Mouse (Mus musculus): ENCODE data around the gene Gatad2b. TPM values are rescaled to one million over a fixed set of nuclear protein-coding genes. Genes with fewer than 3 reads are reported as not detected.
"Not testable (repeated sequence)": the region's sequence is repeated elsewhere in the genome, so short reads cannot be mapped to it uniquely, and the experiment has no call there.

Gatad2b gene
- total and polyA plus RNA-seq, 2 experiments from 2014 or later, result 12.6 to 34.1 TPM

GRCm38 (mm10) chr3:90322289-90322688, 29.3 kb downstream of the Gatad2b start:
- Histone ChIP-seq H3K4me1 (ENCODE audit: insufficient read depth) (peaks cover 5% of the 10 kb centered on the region; the same call in 1 of the 2 replicates), H3K36me3 (ENCODE audit: insufficient read depth) (no peaks in the 10 kb centered on the region), H3K27ac (ENCODE audit: low read depth, low read length) (peak overlapping the region; percentile 84), H3K27me3 (ENCODE audit: insufficient read depth, low read length) (no peaks in the 10 kb centered on the region), H3K9me3 (ENCODE audit: low read length) (no peaks in the 10 kb centered on the region), H3K4me2 (ENCODE audit: low read depth) (peak overlapping the region; percentile 43), H3K9ac (peak overlapping the region; percentile 49), H3K4me3 (ENCODE audit: low read depth, low read length) (peak overlapping the region; percentile 24)
- 13% methylated on average over 6 of the region's 6 CpGs for WGBS
- ATAC-seq (peak; percentile 78), DNase-seq (peak; percentile 68)
- TF ChIP-seq CTCF (IDR thresholded peaks at IDR 0.05; ENCODE audit: low read depth), result no peak

- Histone ChIP-seq H3K36me3 (ENCODE audit: insufficient read depth) (no peaks in the 10 kb centered on the region), H3K4me3 (ENCODE audit: low read depth, low read length) (0 out of 2 replicates have a peak overlapping the region, but pooled peaks have one; percentile 24), H3K27ac (ENCODE audit: low read depth, low read length) (peak overlapping the region; percentile 84), H3K9me3 (ENCODE audit: low read length) (no peaks in the 10 kb centered on the region), H3K27me3 (ENCODE audit: insufficient read depth, low read length) (no peaks in the 10 kb centered on the region), H3K9ac (peak overlapping the region; percentile 49), H3K4me1 (ENCODE audit: insufficient read depth) (peaks cover 5% of the 10 kb centered on the region; the same call in 1 of the 2 replicates), H3K4me2 (ENCODE audit: low read depth) (peak overlapping the region; percentile 43)
- ATAC-seq (peak; percentile 95), DNase-seq (peak; percentile 95)
- 8% methylated on average over 5 of the region's 5 CpGs for WGBS
- TF ChIP-seq CTCF (IDR thresholded peaks at IDR 0.05; ENCODE audit: low read depth), result no peak
These were observed 30.1 kb downstream of the Gatad2b start for GRCm38 (mm10) chr3:90323119-90323518.

- Histone ChIP-seq H3K9ac (no peak overlapping the region), H3K36me3 (ENCODE audit: insufficient read depth) (no peaks in the 10 kb centered on the region), H3K4me3 (ENCODE audit: low read depth, low read length) (no peak overlapping the region), H3K4me1 (ENCODE audit: insufficient read depth) (no peaks in the 10 kb centered on the region), H3K9me3 (ENCODE audit: low read length) (no peaks in the 10 kb centered on the region), H3K27ac (ENCODE audit: low read depth, low read length) (no peak overlapping the region), H3K27me3 (ENCODE audit: insufficient read depth, low read length) (no peaks in the 10 kb centered on the region), H3K4me2 (ENCODE audit: low read depth) (no peak overlapping the region)
- ATAC-seq (no peak), DNase-seq (no peak)
- TF ChIP-seq CTCF (IDR thresholded peaks at IDR 0.05; ENCODE audit: low read depth), result no peak
- 89% methylated on average over 5 of the region's 5 CpGs for WGBS
These were observed 39.5 kb downstream of the Gatad2b start for GRCm38 (mm10) chr3:90332485-90332884.

GRCm38 (mm10) chr3:90335517-90335916, 42.5 kb downstream of the Gatad2b start:
- Histone ChIP-seq H3K9ac (no peak overlapping the region), H3K27ac (ENCODE audit: low read depth, low read length) (no peak overlapping the region), H3K4me2 (ENCODE audit: low read depth) (no peak overlapping the region), H3K36me3 (ENCODE audit: insufficient read depth) (no peaks in the 10 kb centered on the region), H3K4me1 (ENCODE audit: insufficient read depth) (no peaks in the 10 kb centered on the region), H3K4me3 (ENCODE audit: low read depth, low read length) (no peak overlapping the region), H3K9me3 (ENCODE audit: low read length) (no peaks in the 10 kb centered on the region), H3K27me3 (ENCODE audit: insufficient read depth, low read length) (no peaks in the 10 kb centered on the region)
- TF ChIP-seq CTCF (IDR thresholded peaks at IDR 0.05; ENCODE audit: low read depth), result no peak
- DNase-seq (no peak), ATAC-seq (no peak)

GRCm38 (mm10) chr3:90338190-90338589, 45.2 kb downstream of the Gatad2b start:
- H3K27me3 ChIP-seq (ENCODE audit: insufficient read depth, low read length), result no peaks in the 10 kb centered on the region
- H3K4me3 ChIP-seq (ENCODE audit: low read depth, low read length), result no peak overlapping the region
- TF ChIP-seq CTCF (IDR thresholded peaks at IDR 0.05; ENCODE audit: low read depth), result no peak
- no peak overlapping the region for H3K27ac ChIP-seq (ENCODE audit: low read depth, low read length)
- H3K9me3 ChIP-seq (ENCODE audit: low read length), result no peaks in the 10 kb centered on the region
- no peak overlapping the region for H3K9ac ChIP-seq
- no peak overlapping the region for H3K4me2 ChIP-seq (ENCODE audit: low read depth)
- H3K36me3 ChIP-seq (ENCODE audit: insufficient read depth), result no peaks in the 10 kb centered on the region
- ATAC-seq (no peak), DNase-seq (no peak)
- WGBS, result 48% methylated on average over 3 of the region's 3 CpGs
- H3K4me1 ChIP-seq (ENCODE audit: insufficient read depth), result no peaks in the 10 kb centered on the region

GRCm38 (mm10) chr3:90340177-90340576, 47.2 kb downstream of the Gatad2b start:
- Histone ChIP-seq H3K4me1 (ENCODE audit: insufficient read depth) (no peaks in the 10 kb centered on the region), H3K27me3 (ENCODE audit: insufficient read depth, low read length) (no peaks in the 10 kb centered on the region), H3K36me3 (ENCODE audit: insufficient read depth) (no peaks in the 10 kb centered on the region), H3K27ac (ENCODE audit: low read depth, low read length) (no peak overlapping the region), H3K9me3 (ENCODE audit: low read length) (no peaks in the 10 kb centered on the region), H3K9ac (no peak overlapping the region), H3K4me2 (ENCODE audit: low read depth) (no peak overlapping the region), H3K4me3 (ENCODE audit: low read depth, low read length) (no peak overlapping the region)
- DNase-seq (no peak), ATAC-seq (no peak)
- TF ChIP-seq CTCF (IDR thresholded peaks at IDR 0.05; ENCODE audit: low read depth), result no peak

GRCm38 (mm10) chr3:90342853-90343252, 49.9 kb downstream of the Gatad2b start:
- not testable (repeated sequence) for H3K27me3 ChIP-seq (ENCODE audit: insufficient read depth, low read length); H3K27ac ChIP-seq (ENCODE audit: low read depth, low read length); H3K4me3 ChIP-seq (ENCODE audit: low read depth, low read length); H3K36me3 ChIP-seq (ENCODE audit: insufficient read depth); ATAC-seq; DNase-seq; H3K9ac ChIP-seq; H3K4me2 ChIP-seq (ENCODE audit: low read depth); H3K9me3 ChIP-seq (ENCODE audit: low read length); H3K4me1 ChIP-seq (ENCODE audit: insufficient read depth)
- WGBS, result 63% methylated on average over 2 of the region's 2 CpGs

DNA sequence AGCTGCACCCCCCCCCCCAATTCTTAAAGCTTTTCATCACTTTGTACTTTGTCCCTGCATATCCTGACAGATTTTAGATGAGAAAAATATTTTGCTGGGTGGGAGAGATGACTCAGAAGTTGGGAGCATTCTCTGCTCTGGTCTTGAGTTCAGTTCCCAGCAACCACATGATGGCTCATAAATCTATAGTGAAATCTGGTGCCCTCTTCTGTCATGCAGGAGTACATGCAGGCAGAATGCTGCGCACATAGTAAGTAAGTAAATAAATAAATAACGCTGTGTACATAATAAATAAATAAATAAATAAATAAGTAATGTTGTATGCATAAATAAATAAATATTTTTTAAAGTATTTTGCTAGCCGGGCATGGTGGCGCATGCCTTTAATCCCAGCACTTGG, 54.9 kb downstream of the Gatad2b start:
- ATAC-seq, result no peak
- DNase-seq, result no peak
- Histone ChIP-seq H3K4me1 (ENCODE audit: insufficient read depth) (no peaks in the 10 kb centered on the region), H3K9me3 (ENCODE audit: low read length) (no peaks in the 10 kb centered on the region), H3K4me3 (ENCODE audit: low read depth, low read length) (no peak overlapping the region), H3K36me3 (ENCODE audit: insufficient read depth) (peaks cover 29% of the 10 kb centered on the region), H3K4me2 (ENCODE audit: low read depth) (no peak overlapping the region), H3K27me3 (ENCODE audit: insufficient read depth, low read length) (no peaks in the 10 kb centered on the region), H3K27ac (ENCODE audit: low read depth, low read length) (no peak overlapping the region), H3K9ac (no peak overlapping the region)
- WGBS, result 97% methylated on average over 4 of the region's 4 CpGs
- no peak for TF ChIP-seq CTCF (IDR thresholded peaks at IDR 0.05; ENCODE audit: low read depth)

Measured in forebrain, postnatal 0 days (tissue).